Mouse (Mus musculus) adrenal gland, adult (tissue): Measurements from ENCODE around the gene Snrpb2.

Experiments used
- DNase-seq, 2 experiments: peaks; one replicate each; pipeline ENCODE4 v3.0.0; 2022 to 2023; ENCODE audit warnings: low spot score in 1 of 2; ENCODE audit not compliant: inconsistent age in 2 of 2

Snrpb2 gene

GRCm38 (mm10) chr2:143093726-143094125, 30.9 kb downstream of the Snrpb2 start:
- DNase-seq: peak; percentile 42 to 79

DNA sequence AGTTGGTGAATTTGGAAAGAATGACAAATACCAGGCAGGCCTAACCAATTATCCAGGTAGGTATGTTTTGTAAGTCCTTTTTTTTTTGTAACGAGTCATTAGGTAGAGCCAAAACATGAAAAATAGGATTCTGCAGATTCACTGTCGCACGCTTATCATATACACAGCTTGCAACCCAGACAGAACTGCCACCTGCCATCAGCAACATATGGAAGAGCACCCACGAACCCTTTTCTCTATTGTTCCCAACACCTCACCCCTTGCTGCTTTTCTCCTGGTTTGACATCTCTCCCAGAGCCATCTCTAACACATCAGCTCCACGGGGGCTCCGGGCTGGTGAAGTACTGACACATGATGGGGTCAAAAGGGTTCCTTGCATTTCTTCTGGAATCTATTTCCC, 31.9 kb downstream of the Snrpb2 start:
- DNase-seq: no peak

GRCm38 (mm10) chr2:143097170-143097569, 34.3 kb downstream of the Snrpb2 start:
- no peak for DNase-seq

DNA sequence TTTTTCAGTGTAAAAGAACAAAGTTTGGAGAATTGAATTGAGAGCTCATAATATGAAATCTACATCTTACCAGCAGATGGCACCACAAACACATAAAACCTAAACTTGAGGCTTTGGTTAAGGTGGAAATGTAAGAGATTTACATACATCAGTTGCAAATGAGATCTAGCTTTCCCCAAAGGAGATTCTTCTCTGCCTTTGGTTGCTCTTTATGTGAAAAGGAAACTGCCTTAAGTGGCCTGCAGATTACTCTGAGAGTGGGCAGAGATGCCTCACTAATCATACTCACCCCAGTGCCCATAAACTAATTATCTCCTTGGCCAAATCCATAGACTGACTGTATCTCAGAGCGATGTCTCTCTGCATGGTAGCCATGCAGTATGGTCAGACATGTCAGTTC, 51.0 kb downstream of the Snrpb2 start:
- peak in 1 of 2 experiments; percentile 62 for DNase-seq

GRCm38 (mm10) chr2:143114716-143115115, 51.9 kb downstream of the Snrpb2 start:
- DNase-seq: no peak

DNA sequence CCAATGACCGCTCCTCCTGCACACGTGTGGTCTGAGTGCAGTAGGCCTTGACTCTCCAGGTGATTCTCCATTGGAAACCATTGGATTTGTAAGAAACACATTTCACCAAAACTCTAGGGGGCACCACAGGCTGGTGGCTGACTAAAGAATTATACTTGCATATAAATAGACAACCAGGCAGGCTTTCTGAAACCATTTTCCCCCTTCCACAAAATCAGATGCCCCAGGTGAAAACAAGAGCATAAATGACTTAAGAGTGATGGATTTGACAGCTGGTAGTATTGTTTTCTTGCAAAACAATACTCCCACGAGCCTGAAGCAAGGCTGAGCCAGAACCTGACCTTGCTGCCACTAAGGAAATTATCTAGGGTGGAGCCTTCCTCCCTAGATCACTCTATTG, 54.6 kb downstream of the Snrpb2 start:
- DNase-seq: peak; percentile 9 to 62

- DNase-seq: no peak
Observed at GRCm38 (mm10) chr2:143118221-143118620, 55.4 kb downstream of the Snrpb2 start.
